Mouse (Mus musculus): ENCODE measurements around the gene Rab5if. TPM values are rescaled to one million over a fixed set of nuclear protein-coding genes. Genes with fewer than 3 reads are reported as not detected.

Gene Rab5if
- polyA plus RNA-seq, 1 experiment from 2014 or later: 181 TPM

GRCm38 (mm10) chr2:156839319-156840191 is 23.4 kb upstream of the Rab5if start, which contains the start of gene Tgif2:
TSS of gene Tgif2 (plus strand) at chr2:156840007.
- DNase-seq (ENCODE audit: low spot score): peak; percentile 96
- H3K36me3 ChIP-seq (ENCODE audit: control insufficient read depth, insufficient read depth, low read length): peaks cover 32% of the 10 kb centered on the region
- peak within 1 kb of the TSS; percentile 91 for H3K4me3 ChIP-seq (ENCODE audit: low read depth, low read length)
- H3K4me2 ChIP-seq (ENCODE audit: low read depth, low read length): peak within 1 kb of the TSS; percentile 61
- H3K9me3 ChIP-seq (ENCODE audit: control insufficient read depth, low read length): no peaks in the 10 kb centered on the region
- peak within 1 kb of the TSS; percentile 95 for H3K9ac ChIP-seq (ENCODE audit: low read depth, low read length)
- H3K27me3 ChIP-seq (replicated peaks; ENCODE audit: control insufficient read depth, insufficient read depth, low read length): no peaks in the 10 kb centered on the region
- H3K4me1 ChIP-seq (ENCODE audit: control insufficient read depth, insufficient read depth, low read length): peaks cover 26% of the 10 kb centered on the region
- peak within 1 kb of the TSS; percentile 91 for H3K27ac ChIP-seq (replicated peaks; ENCODE audit: low read depth, low read length)
- ATAC-seq (ENCODE audit: low read depth): peak; percentile 86
- WGBS: 3% methylated on average over 38 of the region's 61 CpGs

- Histone ChIP-seq H3K4me2 (ENCODE audit: low read depth, low read length) (peak overlapping the region; percentile 61), H3K4me3 (ENCODE audit: low read depth, low read length) (peak overlapping the region; percentile 91), H3K36me3 (ENCODE audit: control insufficient read depth, insufficient read depth, low read length) (peaks cover 29% of the 10 kb centered on the region), H3K9ac (ENCODE audit: low read depth, low read length) (peak overlapping the region; percentile 95), H3K27me3 (replicated peaks; ENCODE audit: control insufficient read depth, insufficient read depth, low read length) (no peaks in the 10 kb centered on the region), H3K27ac (replicated peaks; ENCODE audit: low read depth, low read length) (peak overlapping the region; percentile 91), H3K9me3 (ENCODE audit: control insufficient read depth, low read length) (no peaks in the 10 kb centered on the region), H3K4me1 (ENCODE audit: control insufficient read depth, insufficient read depth, low read length) (peaks cover 26% of the 10 kb centered on the region)
- ATAC-seq (ENCODE audit: low read depth) (peak; percentile 37), DNase-seq (ENCODE audit: low spot score) (peak; percentile 77)
- 0% methylated on average over 10 of the region's 79 CpGs for WGBS
Observed at GRCm38 (mm10) chr2:156840301-156841027, 22.5 kb upstream of the Rab5if start.

- WGBS: under 1% methylated on average over 40 of the region's 42 CpGs
- no peaks in the 10 kb centered on the region for H3K27me3 ChIP-seq (replicated peaks; ENCODE audit: control insufficient read depth, insufficient read depth, low read length)
- DNase-seq (ENCODE audit: low spot score) (peak; percentile 79), ATAC-seq (ENCODE audit: low read depth) (no peak)
- H3K9me3 ChIP-seq (ENCODE audit: control insufficient read depth, low read length): no peaks in the 10 kb centered on the region
- H3K4me3 ChIP-seq (ENCODE audit: low read depth, low read length): peak overlapping the region; percentile 91
- H3K9ac ChIP-seq (ENCODE audit: low read depth, low read length): peak overlapping the region; percentile 95
- H3K4me2 ChIP-seq (ENCODE audit: low read depth, low read length): peak overlapping the region; percentile 61
- peak overlapping the region; percentile 91 for H3K27ac ChIP-seq (replicated peaks; ENCODE audit: low read depth, low read length)
- H3K36me3 ChIP-seq (ENCODE audit: control insufficient read depth, insufficient read depth, low read length): peaks cover 31% of the 10 kb centered on the region
- peaks cover 26% of the 10 kb centered on the region for H3K4me1 ChIP-seq (ENCODE audit: control insufficient read depth, insufficient read depth, low read length)
Observed at GRCm38 (mm10) chr2:156841028-156841840, 21.7 kb upstream of the Rab5if start.

- Histone ChIP-seq H3K9me3 (ENCODE audit: control insufficient read depth, low read length) (no peaks in the 10 kb centered on the region), H3K4me2 (ENCODE audit: low read depth, low read length) (peak overlapping the region; percentile 61), H3K9ac (ENCODE audit: low read depth, low read length) (peak overlapping the region; percentile 95), H3K27me3 (replicated peaks; ENCODE audit: control insufficient read depth, insufficient read depth, low read length) (no peaks in the 10 kb centered on the region), H3K4me3 (ENCODE audit: low read depth, low read length) (peak overlapping the region; percentile 91), H3K36me3 (ENCODE audit: control insufficient read depth, insufficient read depth, low read length) (peaks cover 32% of the 10 kb centered on the region), H3K27ac (replicated peaks; ENCODE audit: low read depth, low read length) (peak overlapping the region; percentile 91), H3K4me1 (ENCODE audit: control insufficient read depth, insufficient read depth, low read length) (peaks cover 26% of the 10 kb centered on the region)
- peak; percentile 84 for DNase-seq (ENCODE audit: low spot score)
- WGBS: 1% methylated on average over 20 of the region's 20 CpGs
- ATAC-seq (ENCODE audit: low read depth): peak; percentile 7; the same call in 1 of the 2 replicates
Observed at GRCm38 (mm10) chr2:156841841-156842706, 20.9 kb upstream of the Rab5if start.

GRCm38 (mm10) chr2:156842711-156843110 is 20.2 kb upstream of the Rab5if start:
- DNase-seq (ENCODE audit: low spot score) (peak; percentile 68), ATAC-seq (ENCODE audit: low read depth) (no peak)
- Histone ChIP-seq H3K4me1 (ENCODE audit: control insufficient read depth, insufficient read depth, low read length) (peaks cover 26% of the 10 kb centered on the region), H3K9me3 (ENCODE audit: control insufficient read depth, low read length) (no peaks in the 10 kb centered on the region), H3K9ac (ENCODE audit: low read depth, low read length) (peak overlapping the region; percentile 95; the same call in 1 of the 2 replicates), H3K4me3 (ENCODE audit: low read depth, low read length) (peak overlapping the region; percentile 91), H3K36me3 (ENCODE audit: control insufficient read depth, insufficient read depth, low read length) (peaks cover 34% of the 10 kb centered on the region), H3K27me3 (replicated peaks; ENCODE audit: control insufficient read depth, insufficient read depth, low read length) (no peaks in the 10 kb centered on the region), H3K4me2 (ENCODE audit: low read depth, low read length) (peak overlapping the region; percentile 61), H3K27ac (replicated peaks; ENCODE audit: low read depth, low read length) (peak overlapping the region; percentile 91)
- 6% methylated on average over 11 of the region's 11 CpGs for WGBS

- no peak for DNase-seq (ENCODE audit: low spot score)
- Histone ChIP-seq H3K36me3 (ENCODE audit: control insufficient read depth, insufficient read depth, low read length) (peaks cover 41% of the 10 kb centered on the region), H3K4me1 (ENCODE audit: control insufficient read depth, insufficient read depth, low read length) (peaks cover 26% of the 10 kb centered on the region), H3K4me2 (ENCODE audit: low read depth, low read length) (peak overlapping the region; percentile 61), H3K27ac (replicated peaks; ENCODE audit: low read depth, low read length) (no peak overlapping the region), H3K9me3 (ENCODE audit: control insufficient read depth, low read length) (no peaks in the 10 kb centered on the region), H3K9ac (ENCODE audit: low read depth, low read length) (no peak overlapping the region), H3K4me3 (ENCODE audit: low read depth, low read length) (peak overlapping the region; percentile 91; the same call in 1 of the 2 replicates), H3K27me3 (replicated peaks; ENCODE audit: control insufficient read depth, insufficient read depth, low read length) (no peaks in the 10 kb centered on the region)
- ATAC-seq (ENCODE audit: low read depth): no peak
- 71% methylated on average over 10 of the region's 10 CpGs for WGBS
Observed at GRCm38 (mm10) chr2:156843331-156843730, 19.6 kb upstream of the Rab5if start.

- WGBS: 27% methylated on average over 10 of the region's 10 CpGs
- ATAC-seq (ENCODE audit: low read depth) (no peak), DNase-seq (ENCODE audit: low spot score) (peak; percentile 70)
- Histone ChIP-seq H3K9ac (ENCODE audit: low read depth, low read length) (peak overlapping the region; percentile 34; the same call in 1 of the 2 replicates), H3K27me3 (replicated peaks; ENCODE audit: control insufficient read depth, insufficient read depth, low read length) (no peaks in the 10 kb centered on the region), H3K9me3 (ENCODE audit: control insufficient read depth, low read length) (no peaks in the 10 kb centered on the region), H3K4me1 (ENCODE audit: control insufficient read depth, insufficient read depth, low read length) (peaks cover 26% of the 10 kb centered on the region), H3K36me3 (ENCODE audit: control insufficient read depth, insufficient read depth, low read length) (peaks cover 54% of the 10 kb centered on the region), H3K4me3 (ENCODE audit: low read depth, low read length) (no peak overlapping the region), H3K27ac (replicated peaks; ENCODE audit: low read depth, low read length) (peak overlapping the region; percentile 6), H3K4me2 (ENCODE audit: low read depth, low read length) (0 out of 2 replicates have a peak overlapping the region, but pooled peaks have one; percentile 0)
Observed at GRCm38 (mm10) chr2:156844715-156845114, 18.2 kb upstream of the Rab5if start.

Data from embryonic facial prominence, embryonic 14.5 days (tissue).